Comparison of ENCODE assay signal across 12 mouse cellular contexts in genomic region chr1:36314959-36315775, GRCm38 (mm10). TPM values are rescaled to one million over a fixed set of nuclear protein-coding genes. Genes with fewer than 3 reads are reported as not detected.
DNase-seq lines count a peak whose midpoint lies in the region; ATAC-seq and TF ChIP-seq lines count a peak whose summit lies in the region.
"Had no signal": no experiment of that assay in that cellular context is flagged by ENCODE, and none has a peak within 500 bp of the region (broad histone marks: within the 10 kb centered on the region; RNA-seq: fewer than 3 reads in every experiment).

No protein-coding gene starts in this region.

- H3K4me1 ChIP-seq in ES-Bruce4 (ENCODE audit: control insufficient read depth, insufficient read depth, low read length): peaks cover 2% of the 10 kb centered on the region
- H3K4me1 ChIP-seq: limb, embryonic 12.5 days; neural tube, embryonic 12.5 days had no signal

- ATAC-seq in megakaryocyte, adult 5-6 weeks (ENCODE audit: poor library complexity, severe bottlenecking): peak; percentile 45; the same call in 1 of the 2 replicates
- ATAC-seq: inflammation-experienced regulatory T-cells, adult 6 months had no signal

- H3K27ac ChIP-seq in ES-Bruce4 (ENCODE audit: insufficient read depth, low read length): peak overlapping the region; percentile 23; the same call in 1 of the 2 replicates
- H3K27ac ChIP-seq in layer of hippocampus, adult 2 months: no peak overlapping the region
- H3K27ac ChIP-seq: limb, embryonic 12.5 days; neural tube, embryonic 12.5 days; stomach, postnatal 0 days had no signal

- H3K9me3 ChIP-seq in ES-Bruce4 (replicated peaks; ENCODE audit: control insufficient read depth, insufficient read depth, low read length, poor library complexity, severe bottlenecking): no peaks in the 10 kb centered on the region
- H3K9me3 ChIP-seq: limb, embryonic 12.5 days; neural tube, embryonic 12.5 days had no signal

- H3K9ac ChIP-seq in ES-Bruce4 (ENCODE audit: low read depth, poor library complexity, severe bottlenecking): peak overlapping the region; percentile 66
- H3K9ac ChIP-seq: limb, embryonic 12.5 days; neural tube, embryonic 12.5 days had no signal

- no peak for TF ChIP-seq EP300 in ES-Bruce4 (IDR thresholded peaks at IDR 0.05; ENCODE audit: insufficient read depth, low read depth, low read length)

- no peak for TF ChIP-seq CTCF in ES-Bruce4 (IDR thresholded peaks at IDR 0.05; ENCODE audit: low read depth, low read length)
- TF ChIP-seq CTCF in layer of hippocampus, adult 2 months (conservative IDR thresholded peaks at IDR 0.05): no peak

- H3K4me3 ChIP-seq in ES-Bruce4 (ENCODE audit: low read depth, low read length): peak overlapping the region; percentile 95
- no peak overlapping the region for H3K4me3 ChIP-seq in layer of hippocampus, adult 2 months
- H3K4me3 ChIP-seq: limb, embryonic 12.5 days; neural tube, embryonic 12.5 days had no signal

- no peaks in the 10 kb centered on the region for H3K27me3 ChIP-seq in ES-Bruce4 (ENCODE audit: control insufficient read depth, insufficient read depth, low read length, poor library complexity, severe bottlenecking)
- H3K27me3 ChIP-seq: limb, embryonic 12.5 days had no signal

- peak; percentile 38 for DNase-seq in lung, postnatal 36 days
- DNase-seq in lung, postnatal 25 days (ENCODE audit: low spot score): no peak
- peak; percentile 23 for DNase-seq in adipocyte (ENCODE audit: low spot score)
- no peak for DNase-seq in layer of hippocampus, postnatal 14 days (ENCODE audit: low spot score in 2 of 2)
- DNase-seq in layer of hippocampus, adult 2 months (ENCODE audit: low spot score in 2 of 2): no peak
- DNase-seq: cerebellum, postnatal 25 days had no signal

- no peaks in the 10 kb centered on the region for H3K36me3 ChIP-seq in ES-Bruce4 (ENCODE audit: control insufficient read depth, insufficient read depth, low read length, poor library complexity, severe bottlenecking)

- TF ChIP-seq POLR2A in ES-Bruce4 (IDR thresholded peaks at IDR 0.05; ENCODE audit: insufficient read depth, low read length): peak; percentile 51

RNA-seq across cellular contexts. Expression of gene Arid5a, which starts 7.6 kb away (rescaled TPM):
- 3.5 and 4.1 TPM in 2 replicates for polyA plus RNA-seq in ES-Bruce4 (2011; ENCODE audit: insufficient read depth, insufficient read length, low read depth, missing spikeins)
- total RNA-seq in megakaryocyte, adult 5-6 weeks (2015): 14.1 and 14.6 TPM in 2 replicates
- total RNA-seq in megakaryocyte, adult 5-6 weeks (2017): 27.0 and 31.9 TPM in 2 replicates
- total RNA-seq in layer of hippocampus, postnatal 14 days (2021): 10 to 100 TPM; 17.2 to 19.9 TPM
- total RNA-seq in layer of hippocampus, adult 2 months (2021): 10 to 100 TPM; 15.1 to 15.4 TPM

RNA-seq across cellular contexts. Expression of gene Neurl3, which starts 40.7 kb away (rescaled TPM):
- polyA plus RNA-seq in ES-Bruce4 (2011; ENCODE audit: insufficient read depth, insufficient read length, low read depth, missing spikeins): not detected in 2 replicates
- total RNA-seq in megakaryocyte, adult 5-6 weeks (2015): 54.2 and 57.5 TPM in 2 replicates
- 66.0 and 68.3 TPM in 2 replicates for total RNA-seq in megakaryocyte, adult 5-6 weeks (2017)
- under 1 TPM; 0.55 to 0.67 TPM for total RNA-seq in layer of hippocampus, postnatal 14 days (2021)
- total RNA-seq in layer of hippocampus, adult 2 months (2021): under 1 TPM; 0.44 to 0.92 TPM

RNA-seq across cellular contexts. Expression of gene Kansl3, which starts 53.8 kb away (rescaled TPM):
- polyA plus RNA-seq in ES-Bruce4 (2011; ENCODE audit: insufficient read depth, insufficient read length, low read depth, missing spikeins): 48.2 and 48.4 TPM in 2 replicates
- total RNA-seq in megakaryocyte, adult 5-6 weeks (2015): 12.6 and 13.9 TPM in 2 replicates
- 28.2 and 31.5 TPM in 2 replicates for total RNA-seq in megakaryocyte, adult 5-6 weeks (2017)
- 10 to 100 TPM; 57.6 to 60.4 TPM for total RNA-seq in layer of hippocampus, postnatal 14 days (2021)
- 10 to 100 TPM; 76.1 to 76.8 TPM for total RNA-seq in layer of hippocampus, adult 2 months (2021)

RNA-seq across cellular contexts. Expression of gene Fer1l5, which starts 56.9 kb away (rescaled TPM):
- polyA plus RNA-seq in ES-Bruce4 (2011; ENCODE audit: insufficient read depth, insufficient read length, low read depth, missing spikeins): not detected in 2 replicates
- not detected in 2 replicates for total RNA-seq in megakaryocyte, adult 5-6 weeks (2015)
- 0.37 TPM in 1 of 2 replicates, not detected in the other for total RNA-seq in megakaryocyte, adult 5-6 weeks (2017)
- total RNA-seq in layer of hippocampus, postnatal 14 days (2021): not detected
- not detected for total RNA-seq in layer of hippocampus, adult 2 months (2021)

Comparison
In these comparisons a context has a peak if more than half of its experiments do, and no peak if none do; other contexts are left out.
1. DNase-seq: peak in lung, postnatal 36 days (single experiment) and adipocyte (single experiment); none in lung, postnatal 25 days (single experiment), layer of hippocampus, postnatal 14 days (0 of 2) and layer of hippocampus, adult 2 months (0 of 2).
2. RNA of gene Neurl3, which starts 40.7 kb away (total RNA-seq): 54.2 to 68.3 TPM in megakaryocyte, adult 5-6 weeks; 0.44 to 0.92 TPM in layer of hippocampus, adult 2 months and 0.55 to 0.67 TPM in layer of hippocampus, postnatal 14 days; every median in the first group is over 10 times any median in the second.